Mouse (Mus musculus) testis, adult 2 months (tissue): ENCODE measurements around the gene Gm20388.
"Not testable (repeated sequence)": the region's sequence is repeated elsewhere in the genome, so short reads cannot be mapped to it uniquely, and the experiment has no call there.

Source experiments
- CTCF ChIP-seq: fragments of 200-500 bp; IDR thresholded peaks from 2 replicates; pipeline ENCODE4 v1.5.1; 2012; ENCODE audit warnings: low read depth, mild to moderate bottlenecking, inconsistent platforms, low read length, moderate library complexity; ENCODE audit not compliant: control insufficient read depth, insufficient read depth, insufficient replicate concordance
- POLR2A ChIP-seq: fragments of 200-500 bp; IDR thresholded peaks from 2 replicates; pipeline ENCODE4 v1.6.1; 2012; ENCODE audit warnings: low read depth, mild to moderate bottlenecking, inconsistent platforms, low read length, moderate library complexity; ENCODE audit not compliant: control insufficient read depth

GRCm38 (mm10) chr8:120368191-120368590 is 457.6 kb downstream of the Gm20388 start:
- not testable (repeated sequence) for TF ChIP-seq CTCF, POLR2A
